9 mouse cellular contexts compared by ENCODE assay signal in the genomic region with DNA sequence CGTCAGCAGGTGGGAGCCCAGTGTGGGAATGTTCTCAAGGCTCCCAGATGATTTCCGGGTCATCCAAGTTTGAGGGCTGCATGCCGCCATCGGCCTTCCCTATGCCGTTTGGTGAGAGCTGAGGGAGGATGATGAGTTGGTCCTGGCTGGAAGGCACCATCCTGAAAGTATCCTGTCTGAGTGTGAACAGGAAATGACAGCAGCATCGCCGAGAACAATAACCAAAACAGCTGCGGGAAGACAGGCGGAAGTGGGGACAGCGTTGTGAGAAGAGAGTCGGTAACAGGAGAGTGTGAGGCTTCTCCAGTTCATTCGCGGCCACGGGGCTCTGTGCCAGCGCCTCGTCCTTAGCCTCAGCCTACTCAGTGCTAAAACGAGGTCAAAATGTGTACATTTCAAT. TPM values are rescaled to one million over a fixed set of nuclear protein-coding genes. Genes with fewer than 3 reads are reported as not detected.
A peak's percentile ranks its signal among the peaks of the same experiment; 100 is the strongest.
DNase-seq lines count a peak whose midpoint lies in the region; ATAC-seq and TF ChIP-seq lines count a peak whose summit lies in the region.
"Had no signal": no experiment of that assay in that cellular context is flagged by ENCODE, and none has a peak within 500 bp of the region (broad histone marks: within the 10 kb centered on the region; RNA-seq: fewer than 3 reads in every experiment).

No protein-coding gene starts in this region.

- ATAC-seq in hematopoietic stem cell, adult 5-6 weeks (replicated peaks in 1 of 2; ENCODE audit: insufficient read depth in 1 of 2, low FRiP score in 2 of 2, low TSS enrichment in 1 of 2, low read depth in 1 of 2, poor library complexity in 2 of 2, severe bottlenecking in 2 of 2): peak; percentile 42 to 48; a peak in 3 of 4 replicates
- ATAC-seq in lung, postnatal 0 days: peak; percentile 81
- no peak for ATAC-seq in midbrain, embryonic 16.5 days
- no peak for ATAC-seq in cerebellum, adult (ENCODE audit: insufficient number of reproducible peaks, low FRiP score, low TSS enrichment)
- ATAC-seq: midbrain, embryonic 13.5 days had no signal

- H3K4me3 ChIP-seq in spleen, adult 2 months (ENCODE audit: extremely low read depth, insufficient read depth, insufficient read length): no peak overlapping the region
- H3K4me3 ChIP-seq in lung, postnatal 0 days (ENCODE audit: low read depth, low read length): no peak overlapping the region
- no peak overlapping the region for H3K4me3 ChIP-seq in midbrain, embryonic 16.5 days (ENCODE audit: low read depth, low read length)
- H3K4me3 ChIP-seq: midbrain, embryonic 13.5 days had no signal

- H3K4me2 ChIP-seq in lung, postnatal 0 days (replicated peaks; ENCODE audit: low read depth, low read length): 0 out of 2 replicates have a peak overlapping the region, but pooled peaks have one; percentile 12
- H3K4me2 ChIP-seq in midbrain, embryonic 16.5 days (ENCODE audit: low read length): no peak overlapping the region
- H3K4me2 ChIP-seq: midbrain, embryonic 13.5 days had no signal

- H3K9ac ChIP-seq in lung, postnatal 0 days (replicated peaks; ENCODE audit: low read depth): no peak overlapping the region
- H3K9ac ChIP-seq in midbrain, embryonic 16.5 days (ENCODE audit: low read depth, low read length): no peak overlapping the region
- H3K9ac ChIP-seq: midbrain, embryonic 13.5 days had no signal

- DNase-seq in spleen, adult 2 months (ENCODE audit: low read depth in 1 of 2, low spot score in 2 of 2): peak in 1 of 2 experiments; percentile 26
- no peak for DNase-seq in spleen, postnatal 4 days (ENCODE audit: low spot score in 2 of 2)
- DNase-seq in lung, postnatal 0 days (ENCODE audit: low spot score): peak; percentile 72
- DNase-seq in left cerebral cortex, adult 9 months (ENCODE audit: low spot score in 2 of 2): no peak
- no peak for DNase-seq in right cerebral cortex, postnatal 4 days

- H3K9me3 ChIP-seq in lung, postnatal 0 days (ENCODE audit: low read length): no peaks in the 10 kb centered on the region
- no peaks in the 10 kb centered on the region for H3K9me3 ChIP-seq in midbrain, embryonic 16.5 days (replicated peaks; ENCODE audit: control insufficient read depth, low read length, poor library complexity, severe bottlenecking)
- H3K9me3 ChIP-seq: midbrain, embryonic 13.5 days had no signal

- H3K4me1 ChIP-seq in spleen, adult 2 months (ENCODE audit: control insufficient read depth, insufficient read depth, insufficient read length): no peaks in the 10 kb centered on the region
- peaks cover 3% of the 10 kb centered on the region; the same call in 1 of the 2 replicates for H3K4me1 ChIP-seq in lung, postnatal 0 days (ENCODE audit: insufficient read depth, low read depth, low read length)
- H3K4me1 ChIP-seq in midbrain, embryonic 16.5 days (ENCODE audit: control insufficient read depth, insufficient read depth, low read length): no peaks in the 10 kb centered on the region
- H3K4me1 ChIP-seq: midbrain, embryonic 13.5 days had no signal

- H3K36me3 ChIP-seq in spleen, adult 2 months (ENCODE audit: control insufficient read depth, insufficient read depth, low read length): no peaks in the 10 kb centered on the region
- no peaks in the 10 kb centered on the region for H3K36me3 ChIP-seq in lung, postnatal 0 days (ENCODE audit: insufficient read depth, low read length)
- H3K36me3 ChIP-seq in midbrain, embryonic 16.5 days (ENCODE audit: control insufficient read depth, insufficient read depth, low read length): no peaks in the 10 kb centered on the region
- H3K36me3 ChIP-seq: midbrain, embryonic 13.5 days had no signal

- WGBS in spleen, adult 2 months: 41% methylated on average over 17 of the region's 17 CpGs
- 36% methylated on average over 17 of the region's 17 CpGs for WGBS in lung, postnatal 0 days
- 84% methylated on average over 17 of the region's 17 CpGs for WGBS in midbrain, embryonic 16.5 days

- 0 out of 2 replicates have a peak overlapping the region, but pooled peaks have one; percentile 34 for H3K27ac ChIP-seq in spleen, adult 2 months (ENCODE audit: insufficient read depth, low read length)
- H3K27ac ChIP-seq in lung, postnatal 0 days (ENCODE audit: low read length): no peak overlapping the region
- no peak overlapping the region for H3K27ac ChIP-seq in midbrain, embryonic 16.5 days (ENCODE audit: low read length)
- H3K27ac ChIP-seq: midbrain, embryonic 13.5 days had no signal

- H3K27me3 ChIP-seq in spleen, adult 2 months (ENCODE audit: control insufficient read depth, insufficient read depth, low read length): no peaks in the 10 kb centered on the region
- H3K27me3 ChIP-seq in lung, postnatal 0 days (replicated peaks; ENCODE audit: insufficient read depth, low read length): no peaks in the 10 kb centered on the region
- H3K27me3 ChIP-seq in midbrain, embryonic 16.5 days (ENCODE audit: control insufficient read depth, insufficient read depth, low read depth, low read length): no peaks in the 10 kb centered on the region
- H3K27me3 ChIP-seq: midbrain, embryonic 13.5 days had no signal

- no peak for TF ChIP-seq CTCF in spleen, adult 2 months (IDR thresholded peaks at IDR 0.05; ENCODE audit: extremely low read depth, insufficient read depth, insufficient read length, insufficient replicate concordance)
- TF ChIP-seq CTCF in lung, postnatal 0 days (IDR thresholded peaks at IDR 0.05): no peak

- TF ChIP-seq POLR2A in spleen, adult 2 months (IDR thresholded peaks at IDR 0.05; ENCODE audit: low read depth, low read length): no peak

- TF ChIP-seq EP300 in lung, postnatal 0 days (IDR thresholded peaks at IDR 0.05): no peak

RNA-seq across cellular contexts. Expression of a gene that starts 30.7 kb away (rescaled TPM):
- 5.6 and 5.8 TPM in 2 replicates for polyA plus RNA-seq in spleen, adult 2 months (2012; rRNA removed)
- total RNA-seq in hematopoietic stem cell, adult 5-6 weeks (2017): 55.2 and 63.5 TPM in 2 replicates
- polyA plus RNA-seq in lung, postnatal 0 days (2015; fragmentation: Nextera tagmentation; extraction: Ambion mirVana): 182 and 184 TPM in 2 replicates
- polyA plus RNA-seq in midbrain, embryonic 16.5 days (2015; fragmentation: Nextera tagmentation; extraction: Ambion mirVana): 407 and 436 TPM in 2 replicates

RNA-seq across cellular contexts. Expression of a gene that starts 32.9 kb away (rescaled TPM):
- polyA plus RNA-seq in spleen, adult 2 months (2012; rRNA removed): 12.0 and 12.8 TPM in 2 replicates
- total RNA-seq in hematopoietic stem cell, adult 5-6 weeks (2017): 0.65 TPM in 1 of 2 replicates, not detected in the other
- 17.7 and 21.5 TPM in 2 replicates for polyA plus RNA-seq in lung, postnatal 0 days (2015; fragmentation: Nextera tagmentation; extraction: Ambion mirVana)
- 14.7 and 15.4 TPM in 2 replicates for polyA plus RNA-seq in midbrain, embryonic 16.5 days (2015; fragmentation: Nextera tagmentation; extraction: Ambion mirVana)

Comparison
In these comparisons a context has a peak if more than half of its experiments do, and no peak if none do; other contexts are left out.
1. ATAC-seq: peak in hematopoietic stem cell, adult 5-6 weeks (2 of 2) and lung, postnatal 0 days (single experiment); none in midbrain, embryonic 16.5 days (single experiment) and cerebellum, adult (single experiment).
2. RNA of a gene that starts 30.7 kb away (polyA plus RNA-seq): 407 to 436 TPM in midbrain, embryonic 16.5 days and 182 to 184 TPM in lung, postnatal 0 days; 5.6 to 5.8 TPM in spleen, adult 2 months; every median in the first group is over 10 times any median in the second.